ENCODE assay signal across 12 mouse cellular contexts in genomic region chr10:41997691-41998178, GRCm38 (mm10). TPM values are rescaled to one million over a fixed set of nuclear protein-coding genes. Genes with fewer than 3 reads are reported as not detected.
DNase-seq lines count a peak whose midpoint lies in the region; ATAC-seq and TF ChIP-seq lines count a peak whose summit lies in the region.
"Had no signal": no experiment of that assay in that cellular context is flagged by ENCODE, and none has a peak within 500 bp of the region (broad histone marks: within the 10 kb centered on the region; RNA-seq: fewer than 3 reads in every experiment).

No protein-coding gene starts in this region.

- no peak overlapping the region for H3K9ac ChIP-seq in ES-E14 (ENCODE audit: insufficient read depth, low read depth, low read length, poor library complexity, severe bottlenecking)
- H3K9ac ChIP-seq in heart, postnatal 0 days (replicated peaks; ENCODE audit: low read depth, low read length): no peak overlapping the region
- no peak overlapping the region for H3K9ac ChIP-seq in lung, embryonic 14.5 days
- H3K9ac ChIP-seq: neural tube, embryonic 13.5 days had no signal

- H3K4me2 ChIP-seq in heart, postnatal 0 days (ENCODE audit: low read depth, low read length): no peak overlapping the region
- H3K4me2 ChIP-seq in lung, embryonic 14.5 days: no peak overlapping the region
- H3K4me2 ChIP-seq: neural tube, embryonic 13.5 days had no signal

- TF ChIP-seq EP300 in heart, postnatal 0 days (IDR thresholded peaks at IDR 0.05; ENCODE audit: low read depth): no peak; the same call in 1 of the 2 replicates

- peak; percentile 79 for DNase-seq in ES-E14 (ENCODE audit: low read depth, low spot score)
- peak; percentile 93 for DNase-seq in adrenal gland, adult 2 months
- peak; percentile 85 for DNase-seq in heart, postnatal 0 days (ENCODE audit: low spot score)
- peak; percentile 36 for DNase-seq in lung, embryonic 14.5 days
- DNase-seq in thymus, postnatal 14 days: no peak
- DNase-seq in gastrocnemius, adult 2 months: no peak
- no peak for DNase-seq in retina, postnatal 1 day
- DNase-seq in hindbrain, embryonic 10.5 days (ENCODE audit: low spot score): no peak
- DNase-seq: embryo, embryonic 11 days; thymus, adult 2 months had no signal

- intact Hi-C loops in gastrocnemius, adult 2 months (cut with DNase I): no loop called here

- H3K9me3 ChIP-seq in ES-E14 (ENCODE audit: control insufficient read depth, insufficient read depth, low read depth, low read length): no peaks in the 10 kb centered on the region
- H3K9me3 ChIP-seq in heart, postnatal 0 days (replicated peaks; ENCODE audit: control insufficient read depth, low read length): no peaks in the 10 kb centered on the region
- no peaks in the 10 kb centered on the region for H3K9me3 ChIP-seq in lung, embryonic 14.5 days (ENCODE audit: low read depth, low read length)
- no peaks in the 10 kb centered on the region for H3K9me3 ChIP-seq in hindbrain, embryonic 10.5 days
- H3K9me3 ChIP-seq: neural tube, embryonic 13.5 days had no signal

- in situ Hi-C loops in ES-E14 (cut with MboI; ENCODE audit: low sequenced_read_pairs in 2 of 2, unreplicated experiment in 2 of 2): no loop called here

- H3K36me3 ChIP-seq in ES-E14 (ENCODE audit: control insufficient read depth, insufficient read depth, low read length, poor library complexity, severe bottlenecking): no peaks in the 10 kb centered on the region
- H3K36me3 ChIP-seq in heart, postnatal 0 days (replicated peaks; ENCODE audit: control insufficient read depth, insufficient read depth, low read length): no peaks in the 10 kb centered on the region
- no peaks in the 10 kb centered on the region for H3K36me3 ChIP-seq in lung, embryonic 14.5 days (ENCODE audit: insufficient read depth)
- no peaks in the 10 kb centered on the region for H3K36me3 ChIP-seq in hindbrain, embryonic 10.5 days
- H3K36me3 ChIP-seq: neural tube, embryonic 13.5 days had no signal

- H3K27ac ChIP-seq in ES-E14 (ENCODE audit: insufficient read depth, low read depth, low read length, poor library complexity, severe bottlenecking): no peak overlapping the region
- H3K27ac ChIP-seq in heart, postnatal 0 days (ENCODE audit: low read depth): peak overlapping the region; percentile 87
- H3K27ac ChIP-seq in lung, embryonic 14.5 days (ENCODE audit: low read depth): no peak overlapping the region
- no peak overlapping the region for H3K27ac ChIP-seq in gastrocnemius, adult 2 months
- no peak overlapping the region for H3K27ac ChIP-seq in hindbrain, embryonic 10.5 days
- H3K27ac ChIP-seq: neural tube, embryonic 13.5 days had no signal

- no peak overlapping the region for H3K4me3 ChIP-seq in ES-E14 (ENCODE audit: insufficient read depth in 1 of 2, low read depth in 1 of 2, low read length in 2 of 2, poor library complexity in 1 of 2, severe bottlenecking in 1 of 2)
- no peak overlapping the region for H3K4me3 ChIP-seq in heart, postnatal 0 days (ENCODE audit: low read depth, low read length)
- no peak overlapping the region for H3K4me3 ChIP-seq in lung, embryonic 14.5 days (ENCODE audit: low read depth, low read length)
- H3K4me3 ChIP-seq in gastrocnemius, adult 2 months: no peak overlapping the region
- H3K4me3 ChIP-seq in hindbrain, embryonic 10.5 days: no peak overlapping the region
- H3K4me3 ChIP-seq: neural tube, embryonic 13.5 days had no signal

- ATAC-seq in heart, postnatal 0 days (ENCODE audit: insufficient read depth, low read depth): peak; percentile 89
- no peak for ATAC-seq in lung, embryonic 14.5 days (ENCODE audit: insufficient read depth)

- WGBS in heart, postnatal 0 days: 20% methylated on average over 1 of the region's 1 CpGs
- whole genome bisulfite sequencing in lung, embryonic 14.5 days: 65% methylated on average over 1 of the region's 1 CpGs
- WGBS in hindbrain, embryonic 10.5 days: 78% methylated on average over 1 of the region's 1 CpGs

- no peak for TF ChIP-seq CTCF in heart, postnatal 0 days (IDR thresholded peaks at IDR 0.05; ENCODE audit: low read depth)
- TF ChIP-seq CTCF in lung, embryonic 14.5 days (IDR thresholded peaks at IDR 0.05; ENCODE audit: low read depth): no peak
- TF ChIP-seq CTCF in gastrocnemius, adult 2 months (IDR thresholded peaks at IDR 0.05): no peak

- peaks cover 3 to 14% of the 10 kb centered on the region in 2 experiments; a peak in 3 of 4 replicates for H3K4me1 ChIP-seq in ES-E14 (ENCODE audit: control insufficient read depth in 2 of 2, insufficient read depth in 2 of 2, low read length in 2 of 2, poor library complexity in 1 of 2)
- H3K4me1 ChIP-seq in heart, postnatal 0 days (ENCODE audit: control insufficient read depth, insufficient read depth): peaks cover 20% of the 10 kb centered on the region; the same call in 1 of the 2 replicates
- no peaks in the 10 kb centered on the region for H3K4me1 ChIP-seq in lung, embryonic 14.5 days (ENCODE audit: insufficient read depth)
- H3K4me1 ChIP-seq in hindbrain, embryonic 10.5 days (replicated peaks): 0 out of 2 replicates have a peak, but pooled peaks cover 14% of the 10 kb centered on the region
- H3K4me1 ChIP-seq: neural tube, embryonic 13.5 days had no signal

- no peaks in the 10 kb centered on the region for H3K27me3 ChIP-seq in heart, postnatal 0 days (ENCODE audit: control insufficient read depth, insufficient read depth, low read length)
- no peaks in the 10 kb centered on the region for H3K27me3 ChIP-seq in lung, embryonic 14.5 days (ENCODE audit: insufficient read depth, low read length)
- peaks cover 6% of the 10 kb centered on the region for H3K27me3 ChIP-seq in hindbrain, embryonic 10.5 days (ENCODE audit: insufficient read depth, poor library complexity, severe bottlenecking)
- H3K27me3 ChIP-seq: neural tube, embryonic 13.5 days had no signal

TF ChIP-seq in ES-E14, 5 proteins besides CTCF, POLR2A, EP300 and RAD21:
- TF ChIP-seq CHD2 (IDR thresholded peaks at IDR 0.05; ENCODE audit: low read depth, low read length): no peak
- no peak for TF ChIP-seq ZC3H11A (IDR thresholded peaks at IDR 0.05; ENCODE audit: borderline replicate concordance, low read depth, low read length)
- TF ChIP-seq HCFC1 (IDR thresholded peaks at IDR 0.05; ENCODE audit: borderline replicate concordance, insufficient read depth, low read length): no peak
- TF ChIP-seq MAFK (IDR thresholded peaks at IDR 0.05; ENCODE audit: insufficient read depth, low read depth, low read length): no peak
- TF ChIP-seq ZNF384 (IDR thresholded peaks at IDR 0.05; ENCODE audit: low read depth, low read length): no peak

RNA-seq across cellular contexts. Expression of gene Armc2, which starts 20.5 kb away (rescaled TPM):
- total RNA-seq in ES-E14 (2012; rRNA removed): 0.32 and 1.0 TPM in 2 replicates
- total RNA-seq in adrenal gland, adult 2 months (2021): 1 to 10 TPM; 2.0 to 2.4 TPM
- polyA plus RNA-seq in adrenal gland, adult 2 months (2012; rRNA removed): 0.40 and 0.75 TPM in 2 replicates
- total RNA-seq in heart, postnatal 0 days (2014; rRNA removed; ENCODE audit: low replicate concordance): 3.3 and 8.5 TPM in 2 replicates
- 1.7 and 2.7 TPM in 2 replicates for polyA plus RNA-seq in heart, postnatal 0 days (2015; fragmentation: Nextera tagmentation; extraction: Ambion mirVana)
- polyA plus RNA-seq in lung, embryonic 14.5 days (2014; fragmentation: Nextera tagmentation; extraction: Ambion mirVana): 1.6 and 2.6 TPM in 2 replicates
- under 1 TPM; 0.23 to 0.84 TPM for total RNA-seq in gastrocnemius, adult 2 months (2021)
- 2.6 and 3.5 TPM in 2 replicates for polyA plus RNA-seq in hindbrain, embryonic 10.5 days (2016; fragmentation: Nextera tagmentation; extraction: Ambion mirVana)
- total RNA-seq: granulocyte monocyte progenitor cell, adult 5-6 weeks had no signal

Comparison
In these comparisons a context has a peak if more than half of its experiments do, and no peak if none do; other contexts are left out.
1. DNase-seq: peak in ES-E14 (single experiment), adrenal gland, adult 2 months (single experiment), heart, postnatal 0 days (single experiment) and lung, embryonic 14.5 days (single experiment); none in thymus, postnatal 14 days (single experiment), gastrocnemius, adult 2 months (single experiment), retina, postnatal 1 day (single experiment) and hindbrain, embryonic 10.5 days (single experiment).